Mouse (Mus musculus): ENCODE measurements around the gene Armh2. TPM values are rescaled to one million over a fixed set of nuclear protein-coding genes. Genes with fewer than 3 reads are reported as not detected.

The Armh2 gene
- polyA plus RNA-seq, 1 experiment = not detected

DNA sequence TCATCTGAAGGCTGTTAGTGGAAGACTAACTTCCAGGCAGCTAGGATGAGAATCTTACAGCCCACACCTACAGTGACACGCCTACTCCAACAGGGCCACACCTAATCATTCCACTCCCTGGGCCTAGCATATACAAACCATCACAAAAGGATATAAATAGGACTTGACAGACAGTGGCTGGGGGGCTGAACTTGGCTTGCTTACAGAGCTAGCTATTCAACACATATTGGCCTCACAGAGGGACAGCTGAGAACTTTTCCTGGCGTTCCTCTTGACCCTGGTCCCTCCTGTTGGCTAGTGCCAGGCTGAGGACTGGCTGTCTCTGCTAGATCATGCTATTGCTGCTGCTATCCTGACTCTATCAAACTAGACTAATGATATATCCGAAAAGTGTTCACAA is 6.8 kb downstream of the Armh2 start:
- H3K4me3 ChIP-seq (ENCODE audit: control insufficient read depth, insufficient read depth, low read length) = no peak overlapping the region
- no peak for DNase-seq
- no peak overlapping the region for H3K27ac ChIP-seq (ENCODE audit: control insufficient read depth, insufficient read depth, low read length)
- H3K27me3 ChIP-seq (ENCODE audit: control insufficient read depth, insufficient read depth, low read length) = no peaks in the 10 kb centered on the region
- H3K4me1 ChIP-seq (replicated peaks; ENCODE audit: control insufficient read depth, insufficient read depth, low read length) = no peaks in the 10 kb centered on the region
- WGBS = 97% methylated on average over 3 of the region's 3 CpGs
- TF ChIP-seq CTCF (IDR thresholded peaks at IDR 0.05; ENCODE audit: borderline replicate concordance, control insufficient read depth, extremely low read depth, insufficient read depth, low read length, poor library complexity) (no peak), POLR2A (IDR thresholded peaks at IDR 0.05; ENCODE audit: control insufficient read depth, extremely low read depth, insufficient read depth, low read length, poor library complexity) (no peak)
- H3K36me3 ChIP-seq (ENCODE audit: control insufficient read depth, insufficient read depth, low read length) = peaks cover 33% of the 10 kb centered on the region

DNA sequence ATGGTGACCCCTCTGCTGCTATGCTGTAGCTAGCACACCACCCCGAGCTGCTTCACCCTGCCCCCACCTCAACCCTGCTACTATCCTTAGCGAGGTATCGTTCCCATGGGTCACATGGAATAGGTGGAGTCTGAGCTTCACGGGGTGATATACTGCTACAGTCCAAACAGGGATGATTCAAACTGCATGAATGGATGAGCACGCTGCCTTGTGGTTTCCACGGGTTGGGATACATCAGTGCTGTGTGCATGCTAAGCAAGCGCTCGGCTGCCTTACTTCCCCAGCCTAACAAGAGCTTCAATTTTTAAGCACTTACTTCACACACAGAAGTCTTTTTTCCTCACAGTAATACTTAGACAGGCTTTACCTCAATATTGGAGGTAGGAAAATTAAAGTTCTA is 9.8 kb downstream of the Armh2 start:
- Histone ChIP-seq H3K27ac (ENCODE audit: control insufficient read depth, insufficient read depth, low read length) (no peak overlapping the region), H3K27me3 (ENCODE audit: control insufficient read depth, insufficient read depth, low read length) (no peaks in the 10 kb centered on the region), H3K4me1 (replicated peaks; ENCODE audit: control insufficient read depth, insufficient read depth, low read length) (no peaks in the 10 kb centered on the region), H3K36me3 (ENCODE audit: control insufficient read depth, insufficient read depth, low read length) (peaks cover 58% of the 10 kb centered on the region), H3K4me3 (ENCODE audit: control insufficient read depth, insufficient read depth, low read length) (no peak overlapping the region)
- whole genome bisulfite sequencing = 97% methylated on average over 8 of the region's 8 CpGs
- no peak for TF ChIP-seq CTCF (IDR thresholded peaks at IDR 0.05; ENCODE audit: borderline replicate concordance, control insufficient read depth, extremely low read depth, insufficient read depth, low read length, poor library complexity)
- no peak for TF ChIP-seq POLR2A (IDR thresholded peaks at IDR 0.05; ENCODE audit: control insufficient read depth, extremely low read depth, insufficient read depth, low read length, poor library complexity)
- no peak for DNase-seq

DNA sequence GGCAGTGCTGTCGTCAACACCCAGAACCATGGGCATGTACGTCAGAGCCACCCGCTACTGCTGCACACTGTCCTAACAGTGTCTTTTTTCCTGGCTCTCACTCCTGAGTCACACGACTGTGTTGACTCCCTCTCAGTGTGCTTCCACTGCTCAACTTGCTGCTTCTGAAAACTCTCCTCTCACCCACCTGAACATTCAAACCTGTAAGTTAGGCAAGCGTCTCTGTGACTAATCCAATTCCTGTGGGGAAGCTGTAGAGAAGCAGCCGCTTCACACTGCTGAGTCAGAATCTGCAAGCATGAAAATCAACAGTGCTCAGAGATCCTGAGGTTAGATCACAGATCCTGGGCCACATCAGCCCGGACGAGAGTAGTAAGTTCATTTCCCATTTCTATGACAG is 10.4 kb downstream of the Armh2 start:
- no peak overlapping the region for H3K27ac ChIP-seq (ENCODE audit: control insufficient read depth, insufficient read depth, low read length)
- no peak for DNase-seq
- no peak for TF ChIP-seq POLR2A (IDR thresholded peaks at IDR 0.05; ENCODE audit: control insufficient read depth, extremely low read depth, insufficient read depth, low read length, poor library complexity)
- TF ChIP-seq CTCF (IDR thresholded peaks at IDR 0.05; ENCODE audit: borderline replicate concordance, control insufficient read depth, extremely low read depth, insufficient read depth, low read length, poor library complexity) = no peak
- peaks cover 64% of the 10 kb centered on the region for H3K36me3 ChIP-seq (ENCODE audit: control insufficient read depth, insufficient read depth, low read length)
- WGBS = 98% methylated on average over 8 of the region's 8 CpGs
- H3K4me1 ChIP-seq (replicated peaks; ENCODE audit: control insufficient read depth, insufficient read depth, low read length) = no peaks in the 10 kb centered on the region
- no peaks in the 10 kb centered on the region for H3K27me3 ChIP-seq (ENCODE audit: control insufficient read depth, insufficient read depth, low read length)
- H3K4me3 ChIP-seq (ENCODE audit: control insufficient read depth, insufficient read depth, low read length) = no peak overlapping the region

DNA sequence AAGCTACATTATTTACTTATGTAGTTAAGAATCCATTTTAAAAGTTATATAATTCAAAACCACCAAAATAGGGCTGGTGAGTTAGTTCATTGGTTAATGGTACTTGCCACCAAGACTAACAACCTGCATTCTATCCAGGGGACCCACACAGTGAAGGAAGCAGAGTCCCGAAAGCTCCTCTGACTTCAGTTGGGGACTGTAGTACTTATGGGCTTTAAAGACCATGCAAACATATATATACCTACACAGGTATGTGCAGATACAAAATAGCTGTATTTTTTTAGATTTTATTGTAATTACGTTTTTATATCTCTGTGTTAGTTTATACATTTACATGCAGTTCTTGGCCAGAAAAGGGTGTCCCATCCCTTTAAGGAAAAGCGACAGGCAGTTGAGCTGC is 15.7 kb downstream of the Armh2 start:
- H3K4me3 ChIP-seq (ENCODE audit: control insufficient read depth, insufficient read depth, low read length) = no peak overlapping the region
- TF ChIP-seq POLR2A (IDR thresholded peaks at IDR 0.05; ENCODE audit: control insufficient read depth, extremely low read depth, insufficient read depth, low read length, poor library complexity) = no peak
- TF ChIP-seq CTCF (IDR thresholded peaks at IDR 0.05; ENCODE audit: borderline replicate concordance, control insufficient read depth, extremely low read depth, insufficient read depth, low read length, poor library complexity) = no peak
- no peak overlapping the region for H3K27ac ChIP-seq (ENCODE audit: control insufficient read depth, insufficient read depth, low read length)
- peaks cover 55% of the 10 kb centered on the region for H3K36me3 ChIP-seq (ENCODE audit: control insufficient read depth, insufficient read depth, low read length)
- DNase-seq = no peak
- WGBS = 98% methylated on average over 3 of the region's 3 CpGs
- H3K4me1 ChIP-seq (replicated peaks; ENCODE audit: control insufficient read depth, insufficient read depth, low read length) = peaks cover 8% of the 10 kb centered on the region; the same call in 1 of the 2 replicates
- no peaks in the 10 kb centered on the region for H3K27me3 ChIP-seq (ENCODE audit: control insufficient read depth, insufficient read depth, low read length)

DNA sequence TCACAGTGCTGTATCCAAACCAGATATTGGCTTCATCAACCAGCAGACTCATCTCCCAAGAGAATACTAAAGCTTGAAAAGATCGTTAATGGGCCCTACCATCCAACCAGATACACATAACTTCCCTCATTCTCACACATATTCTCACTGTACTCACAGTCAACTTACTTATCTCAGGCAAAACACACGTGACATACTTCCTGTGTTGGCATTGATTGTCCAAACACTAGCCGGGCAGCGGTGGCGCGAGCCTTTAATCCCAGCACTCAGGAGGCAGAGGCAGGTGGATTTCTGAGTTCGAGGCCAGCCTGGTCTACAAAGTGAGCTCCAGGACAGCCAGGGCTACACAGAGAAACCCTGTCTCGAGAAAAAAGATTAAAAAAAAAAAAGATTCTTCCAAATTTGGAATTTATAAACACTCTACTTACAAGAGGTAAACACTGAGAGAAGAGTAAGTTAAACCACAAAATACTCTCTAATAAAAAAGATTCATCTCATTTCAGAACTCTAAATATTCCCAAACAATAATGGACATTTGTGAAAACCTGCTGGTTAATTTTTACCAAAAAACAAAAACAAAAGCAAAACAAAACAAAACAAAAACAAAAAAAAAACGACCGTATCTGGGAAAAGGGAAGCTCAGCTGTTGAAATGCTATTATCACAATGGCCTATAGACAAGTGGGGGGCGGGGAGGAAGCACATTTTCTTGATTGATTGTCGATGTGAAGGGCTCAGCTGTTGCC is 17.0 kb downstream of the Armh2 start:
- TF ChIP-seq POLR2A (IDR thresholded peaks at IDR 0.05; ENCODE audit: control insufficient read depth, extremely low read depth, insufficient read depth, low read length, poor library complexity) (no peak), CTCF (IDR thresholded peaks at IDR 0.05; ENCODE audit: borderline replicate concordance, control insufficient read depth, extremely low read depth, insufficient read depth, low read length, poor library complexity) (no peak)
- Histone ChIP-seq H3K4me3 (ENCODE audit: control insufficient read depth, insufficient read depth, low read length) (no peak overlapping the region), H3K27ac (ENCODE audit: control insufficient read depth, insufficient read depth, low read length) (no peak overlapping the region), H3K4me1 (replicated peaks; ENCODE audit: control insufficient read depth, insufficient read depth, low read length) (peaks cover 12% of the 10 kb centered on the region), H3K36me3 (ENCODE audit: control insufficient read depth, insufficient read depth, low read length) (peaks cover 45% of the 10 kb centered on the region), H3K27me3 (ENCODE audit: control insufficient read depth, insufficient read depth, low read length) (no peaks in the 10 kb centered on the region)
- no peak for DNase-seq
- 92% methylated on average over 12 of the region's 12 CpGs for WGBS

DNA sequence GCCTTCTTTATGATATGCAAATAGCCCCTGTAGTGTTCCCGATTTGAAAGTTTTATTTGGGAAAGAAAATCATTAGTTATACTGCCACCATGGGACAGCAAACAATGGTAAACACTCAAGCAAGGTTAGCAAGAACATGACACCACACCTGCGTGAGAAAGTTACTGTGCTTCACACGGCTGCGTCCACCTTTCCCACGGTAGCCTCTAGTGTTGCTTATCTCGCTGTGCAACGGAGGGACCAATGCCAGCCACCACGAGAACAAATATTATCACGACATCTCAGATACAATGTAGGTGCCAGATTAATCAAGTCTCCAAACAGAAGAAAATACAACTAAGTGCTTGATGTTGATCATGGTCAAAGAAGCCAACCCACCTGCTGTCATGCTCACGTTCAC is 18.4 kb downstream of the Armh2 start:
- peaks cover 12% of the 10 kb centered on the region for H3K4me1 ChIP-seq (replicated peaks; ENCODE audit: control insufficient read depth, insufficient read depth, low read length)
- no peak overlapping the region for H3K4me3 ChIP-seq (ENCODE audit: control insufficient read depth, insufficient read depth, low read length)
- WGBS = 96% methylated on average over 10 of the region's 10 CpGs
- no peak for DNase-seq
- H3K27ac ChIP-seq (ENCODE audit: control insufficient read depth, insufficient read depth, low read length) = no peak overlapping the region
- peaks cover 34% of the 10 kb centered on the region for H3K36me3 ChIP-seq (ENCODE audit: control insufficient read depth, insufficient read depth, low read length)
- TF ChIP-seq POLR2A (IDR thresholded peaks at IDR 0.05; ENCODE audit: control insufficient read depth, extremely low read depth, insufficient read depth, low read length, poor library complexity) = no peak
- TF ChIP-seq CTCF (IDR thresholded peaks at IDR 0.05; ENCODE audit: borderline replicate concordance, control insufficient read depth, extremely low read depth, insufficient read depth, low read length, poor library complexity) = no peak
- no peaks in the 10 kb centered on the region for H3K27me3 ChIP-seq (ENCODE audit: control insufficient read depth, insufficient read depth, low read length)

Measured in thymus, adult 2 months (tissue).